Mouse (Mus musculus): Measurements from ENCODE around the gene Gm49450. TPM values are rescaled to one million over a fixed set of nuclear protein-coding genes. Genes with fewer than 3 reads are reported as not detected.
"Not testable (repeated sequence)": the region's sequence is repeated elsewhere in the genome, so short reads cannot be mapped to it uniquely, and the experiment has no call there.

The Gm49450 gene
- total RNA-seq, 2 experiments from 2014 or later: not detected

- intact Hi-C loops (cut with DNase I): no loop called here
Measured at GRCm38 (mm10) chr15:98930017-98930734, 23.2 kb downstream of the Gm49450 start.

DNA sequence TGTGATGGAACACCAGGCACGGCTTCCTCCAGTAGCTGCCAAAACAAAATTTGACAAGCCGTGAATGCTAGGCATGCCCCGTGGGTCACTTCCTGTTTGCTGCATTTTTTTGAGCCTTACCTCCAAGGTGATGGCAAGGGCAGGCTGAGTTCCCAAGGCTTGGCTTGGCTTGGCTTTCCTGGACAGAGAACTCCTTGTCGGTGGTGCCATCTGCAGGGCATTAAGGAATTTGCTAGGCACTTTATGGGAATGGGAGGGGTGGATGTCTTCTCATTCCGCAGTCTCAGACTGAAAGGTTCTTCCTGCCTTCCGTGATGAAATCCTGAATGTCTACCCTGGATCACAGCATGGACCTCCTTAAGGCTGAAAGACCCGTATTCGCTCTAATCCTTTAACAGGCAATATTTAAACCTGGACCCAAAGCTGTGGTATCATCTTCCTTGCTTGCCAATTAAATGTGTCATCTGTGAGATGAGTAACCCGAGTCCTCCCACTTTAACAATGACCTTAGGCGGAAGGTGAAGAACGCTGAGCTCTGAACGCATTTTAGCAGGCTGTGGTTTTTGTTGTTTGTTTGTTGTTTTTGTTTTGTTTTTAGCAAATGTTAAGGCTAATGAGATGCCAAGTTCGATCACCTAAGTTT is 24.6 kb downstream of the Gm49450 start:
- peak; percentile 77 for DNase-seq
- intact Hi-C loops (cut with DNase I): no loop called here

More at GRCm38 (mm10) chr15:98930017-98930734, 23.2 kb downstream of the Gm49450 start:
- no peak for DNase-seq

DNA sequence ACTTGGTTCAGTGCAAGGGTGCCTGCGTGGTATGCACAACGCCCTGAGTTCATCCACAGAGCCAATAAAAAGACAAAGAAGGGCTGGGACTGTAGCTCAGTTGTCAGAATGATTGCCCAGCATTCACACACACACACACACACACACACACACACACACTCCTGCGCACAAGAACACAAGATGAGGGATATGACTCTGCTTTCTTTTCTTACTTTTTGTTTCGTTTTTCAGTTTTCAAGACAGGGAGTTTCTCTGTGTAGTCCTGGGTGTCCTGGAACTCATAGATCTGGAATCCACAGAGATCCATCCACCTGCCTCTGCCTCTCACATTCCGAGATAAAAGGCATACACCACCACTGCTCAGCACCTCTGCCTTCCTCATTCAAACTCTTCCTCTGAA is 25.8 kb downstream of the Gm49450 start:
- no peak for DNase-seq
- intact Hi-C loops (cut with DNase I): no loop called here

GRCm38 (mm10) chr15:98924682-98925081 is 28.7 kb downstream of the Gm49450 start:
- no peak for DNase-seq
- intact Hi-C loops (cut with DNase I): no loop called here

- no peak for DNase-seq
Measured at GRCm38 (mm10) chr15:98923031-98923537, 30.3 kb downstream of the Gm49450 start.

DNA sequence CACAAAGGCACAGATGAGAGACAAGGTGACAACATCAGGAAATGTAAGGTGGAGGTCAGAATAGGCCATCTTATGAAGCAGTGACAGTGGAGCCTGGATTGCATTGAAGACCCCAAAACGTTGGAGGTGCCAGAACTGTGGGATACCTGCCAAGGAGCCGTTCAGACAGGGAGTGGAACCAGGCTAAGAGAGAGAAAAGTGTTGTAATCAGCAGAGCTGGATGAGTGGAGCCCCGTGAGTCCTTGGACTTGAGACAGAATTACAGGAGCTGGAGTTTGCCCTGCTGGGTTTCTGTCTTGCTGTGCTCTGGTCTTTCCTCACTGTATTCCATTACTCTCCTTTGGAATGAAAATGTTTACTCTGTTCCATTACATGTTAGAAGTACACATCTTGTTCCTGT is 30.8 kb downstream of the Gm49450 start:
- intact Hi-C loops (cut with DNase I): no loop called here
- DNase-seq: no peak

More at GRCm38 (mm10) chr15:98923031-98923537, 30.3 kb downstream of the Gm49450 start:
- intact Hi-C loops (cut with DNase I): no loop called here

DNA sequence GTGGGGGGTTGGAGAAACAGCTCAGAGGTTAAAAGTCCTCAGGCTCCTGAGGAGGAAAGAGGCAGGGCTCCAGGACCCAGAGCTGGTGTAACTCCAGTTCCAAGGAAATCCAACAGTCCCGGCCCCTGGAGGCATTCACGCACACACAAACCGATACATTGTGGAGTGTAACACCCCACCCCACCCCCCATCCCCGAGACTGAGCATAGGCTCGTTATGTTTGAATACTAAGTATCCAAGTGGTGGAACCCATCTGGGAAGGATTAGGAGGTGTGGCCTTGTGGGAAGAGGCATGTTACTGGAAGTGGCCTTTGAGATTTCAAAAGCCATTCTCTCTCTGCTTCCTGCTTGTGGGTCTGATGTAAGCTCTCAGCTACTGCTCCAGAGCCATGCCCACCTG is 31.8 kb downstream of the Gm49450 start:
- DNase-seq: no peak
- intact Hi-C loops (cut with DNase I): no loop called here

- intact Hi-C loops (cut with DNase I): loop anchor here (5.0 kb wide), 1 partner anchor 36 kb away; no protein-coding TSS in a partner anchor
Measured at GRCm38 (mm10) chr15:98918499-98918895, 34.9 kb downstream of the Gm49450 start.

GRCm38 (mm10) chr15:98917538-98918498 is 35.5 kb downstream of the Gm49450 start, which contains the start of gene Lmbr1l:
Gene Lmbr1l (minus strand): TSS chr15:98918231.
- intact Hi-C loops (cut with DNase I): loop anchor here (5.0 kb wide), 1 partner anchor 36 kb away; no protein-coding TSS in a partner anchor
- peak; percentile 99 for DNase-seq

More at GRCm38 (mm10) chr15:98918499-98918895, 34.9 kb downstream of the Gm49450 start:
- not testable (repeated sequence) for DNase-seq

DNA sequence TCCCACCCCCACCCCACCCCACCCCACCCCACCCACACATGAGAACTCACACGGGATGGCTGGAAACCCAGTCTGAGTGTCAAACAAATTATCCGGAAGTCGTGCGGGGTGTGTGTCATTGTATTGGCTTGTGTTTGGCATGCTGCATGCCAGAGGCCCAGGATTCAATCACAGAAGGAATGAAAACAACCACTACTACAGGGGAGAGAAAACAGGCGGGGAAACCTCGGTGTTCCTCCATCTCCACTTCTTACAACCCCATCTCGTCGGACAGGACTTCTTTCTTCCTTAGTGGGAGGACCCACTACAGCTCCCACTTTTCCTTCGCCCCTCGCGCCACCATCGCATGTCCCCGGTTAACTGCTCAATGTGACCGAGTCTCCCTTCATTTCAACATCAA is 36.3 kb downstream of the Gm49450 start:
- DNase-seq: no peak
- intact Hi-C loops (cut with DNase I): loop anchor here (5.0 kb wide), 1 partner anchor 35 kb away; no protein-coding TSS in a partner anchor

GRCm38 (mm10) chr15:98916016-98916415 is 37.3 kb downstream of the Gm49450 start:
- intact Hi-C loops (cut with DNase I): loop anchor here (5.0 kb wide), 1 partner anchor 34 kb away; no protein-coding TSS in a partner anchor
- DNase-seq: no peak

- DNase-seq: no peak
- intact Hi-C loops (cut with DNase I): loop anchor here (5.0 kb wide), 1 partner anchor 33 kb away; no protein-coding TSS in a partner anchor
Measured at GRCm38 (mm10) chr15:98914903-98915302, 38.4 kb downstream of the Gm49450 start.

DNA sequence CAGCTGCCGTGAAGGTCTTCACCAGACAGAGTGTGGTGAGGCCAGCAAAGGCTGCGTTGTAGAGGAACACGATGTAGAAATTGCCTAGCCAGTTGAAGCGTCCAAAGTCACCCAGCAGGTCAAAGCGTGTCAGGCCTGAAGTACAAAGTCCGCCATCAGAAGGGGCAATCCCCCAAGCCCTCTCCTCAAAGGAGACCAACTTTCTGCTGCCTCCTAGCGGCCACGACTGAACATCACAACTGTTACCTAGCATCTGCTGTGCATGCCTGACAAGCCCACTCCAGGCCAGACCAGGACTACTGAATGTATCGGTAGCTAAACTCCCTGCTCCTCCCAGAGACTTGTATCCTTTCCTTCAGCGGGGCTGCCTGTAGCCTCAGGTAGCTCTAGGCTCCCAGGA is 48.7 kb downstream of the Gm49450 start:
- intact Hi-C loops (cut with DNase I): no loop called here
- DNase-seq: peak; percentile 59

- intact Hi-C loops (cut with DNase I): no loop called here
- DNase-seq: no peak
Measured at GRCm38 (mm10) chr15:98902600-98902999, 50.8 kb downstream of the Gm49450 start.

DNA sequence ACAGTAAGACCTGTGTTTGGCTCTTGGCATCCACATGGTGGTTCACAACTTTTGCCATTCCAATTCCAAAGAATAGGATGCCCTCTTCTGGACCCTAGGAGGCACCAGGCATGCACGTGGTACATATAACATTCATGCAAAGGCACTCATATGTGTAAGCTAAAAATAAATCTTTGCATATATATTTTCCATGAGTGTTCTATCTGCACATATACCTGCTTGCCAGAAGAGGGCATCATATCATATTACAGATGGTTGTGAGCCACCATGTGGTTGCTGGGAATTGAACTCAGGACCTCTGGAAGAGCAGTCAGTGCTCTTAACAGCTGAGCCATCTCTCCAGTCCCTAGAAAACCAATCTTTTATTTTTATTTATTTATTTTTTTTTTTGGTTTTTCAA is 51.8 kb downstream of the Gm49450 start:
- intact Hi-C loops (cut with DNase I): no loop called here
- no peak for DNase-seq

DNA sequence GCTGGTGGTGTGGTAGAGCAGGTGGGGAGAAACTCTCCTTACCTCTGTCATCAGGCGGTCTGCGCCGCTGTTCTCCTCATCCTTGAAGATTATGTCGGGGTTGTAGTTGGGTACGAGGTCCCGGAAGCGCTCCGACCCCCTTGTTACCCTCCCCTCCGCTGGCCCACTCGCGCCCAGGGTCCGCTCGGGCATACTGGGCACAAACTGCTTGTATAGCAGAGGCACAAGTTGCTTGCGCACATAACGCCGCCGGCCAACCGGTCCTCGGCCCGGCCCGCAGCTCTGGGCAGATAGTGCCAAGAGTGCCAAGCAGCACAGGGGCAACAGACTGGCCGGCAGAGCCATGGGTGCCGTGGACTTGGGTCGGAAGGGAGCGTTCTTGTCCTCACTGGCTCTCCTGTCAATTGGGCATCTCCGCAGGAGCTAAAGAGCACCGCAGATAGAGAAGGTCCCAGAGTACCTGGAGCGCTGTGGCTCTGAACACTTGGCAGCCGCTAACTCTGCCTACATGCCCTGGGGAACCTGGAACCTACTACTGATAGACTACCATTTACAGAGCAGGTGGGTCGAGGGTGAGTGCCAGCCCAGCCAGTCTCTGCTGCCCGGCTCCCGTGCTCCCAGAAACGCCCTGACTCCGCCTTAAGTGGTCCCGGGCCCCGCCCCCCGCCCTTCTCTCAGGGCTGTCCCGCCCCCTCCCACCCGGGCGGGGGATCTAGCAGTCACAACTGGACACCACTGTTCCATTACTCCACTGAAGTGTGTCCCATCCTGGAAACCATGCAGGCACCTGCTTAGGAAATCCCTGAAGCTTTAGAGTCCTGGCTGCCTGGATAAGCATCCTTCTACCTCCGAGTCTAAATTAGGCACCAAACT is 55.2 kb downstream of the Gm49450 start, which contains the start of gene Dhh:
TSS of gene Dhh (minus strand) at position 613 of the 873 bp plus-strand sequence.
- no peak for DNase-seq
- intact Hi-C loops (cut with DNase I): no loop called here

DNA sequence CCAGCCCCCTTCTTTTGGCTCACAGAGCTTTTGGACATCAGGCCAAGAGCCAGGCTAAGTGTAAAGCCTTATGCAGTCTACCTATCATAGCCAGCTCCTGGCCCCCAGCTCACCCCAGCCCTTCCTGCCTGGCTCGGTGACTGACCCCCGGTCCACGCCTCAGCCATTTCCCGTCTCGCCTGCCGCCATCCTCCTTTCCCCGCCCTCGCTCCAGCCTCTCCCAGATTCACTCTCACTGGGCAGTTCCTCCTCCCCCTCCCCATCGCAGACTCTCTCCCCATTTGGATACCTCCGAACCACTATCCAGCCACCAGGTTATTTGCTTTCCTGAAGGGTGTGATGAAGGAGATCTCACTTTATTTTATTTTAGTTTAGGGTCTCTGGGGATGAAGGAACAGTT is 55.9 kb downstream of the Gm49450 start:
- intact Hi-C loops (cut with DNase I): no loop called here

GRCm38 (mm10) chr15:98895635-98896589 is 57.4 kb downstream of the Gm49450 start:
- intact Hi-C loops (cut with DNase I): no loop called here
- no peak for DNase-seq

More for the DNA sequence above, 55.9 kb downstream of the Gm49450 start:
- DNase-seq: no peak
